Mouse (Mus musculus): Measurements from ENCODE around the gene Abcb9. TPM values are rescaled to one million over a fixed set of nuclear protein-coding genes. Genes with fewer than 3 reads are reported as not detected.
"Not testable (repeated sequence)": the region's sequence is repeated elsewhere in the genome, so short reads cannot be mapped to it uniquely, and the experiment has no call there.

Abcb9 gene
- polyA plus RNA-seq, 1 experiment, result 0.90 TPM

DNA sequence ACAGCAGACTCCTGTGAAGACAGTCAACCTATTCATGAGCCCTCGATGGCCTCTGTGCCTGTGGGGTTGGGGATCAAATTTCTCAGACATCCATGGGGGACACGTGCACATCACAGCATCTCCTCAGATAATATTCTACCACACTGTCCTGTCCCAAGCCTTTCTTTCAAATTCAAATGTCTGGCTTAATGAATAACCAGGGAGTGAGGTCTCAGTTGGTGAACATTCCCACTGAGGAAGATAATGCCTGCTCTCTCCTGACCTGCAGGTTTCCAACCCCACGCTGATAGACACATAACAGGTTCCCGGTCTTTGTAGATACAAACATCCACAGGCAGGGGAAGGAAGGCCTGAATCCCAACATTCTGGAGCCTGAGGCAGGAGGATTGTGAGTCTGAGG is 38.6 kb downstream of the Abcb9 start:
- Histone ChIP-seq H3ac (ENCODE audit: control insufficient read depth, insufficient read length) (no peak overlapping the region), H3K4me3 (no peak overlapping the region), H3K36me3 (ENCODE audit: control insufficient read depth, insufficient read depth) (no peaks in the 10 kb centered on the region), H3K79me2 (ENCODE audit: control insufficient read depth, insufficient read depth) (no peaks in the 10 kb centered on the region), H3K4me2 (ENCODE audit: low read depth) (no peak overlapping the region), H3K27me3 (ENCODE audit: control insufficient read depth, insufficient read depth, insufficient read length) (no peaks in the 10 kb centered on the region)
- TF ChIP-seq E2F4 (IDR thresholded peaks at IDR 0.05; ENCODE audit: insufficient read depth) (no peak), MYOG (IDR thresholded peaks at IDR 0.05; ENCODE audit: control insufficient read depth in 1 of 3, insufficient read depth in 1 of 3, insufficient read length in 2 of 3, low read depth in 2 of 3) (no peak)

DNA sequence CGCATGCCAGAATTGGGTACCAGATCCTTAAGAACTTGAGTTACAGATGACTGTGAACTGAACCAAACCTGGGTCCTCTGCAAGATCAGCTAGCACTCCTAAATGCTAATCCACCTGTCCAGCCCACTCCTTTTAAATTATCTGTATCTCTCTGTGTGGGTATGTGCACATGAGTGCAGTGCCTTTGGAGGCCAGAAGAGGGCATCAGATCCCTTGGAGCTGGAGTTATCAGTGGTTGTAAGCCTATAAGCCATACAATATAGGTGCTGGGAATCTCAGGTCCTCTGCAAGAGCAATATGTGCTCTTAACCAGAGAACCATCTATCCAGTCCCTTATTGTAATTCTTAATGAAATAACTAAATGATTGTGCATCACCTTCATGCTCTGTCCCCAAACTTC is 39.4 kb downstream of the Abcb9 start:
- Histone ChIP-seq H3K27me3 (ENCODE audit: control insufficient read depth, insufficient read depth, insufficient read length) (no peaks in the 10 kb centered on the region), H3K36me3 (ENCODE audit: control insufficient read depth, insufficient read depth) (no peaks in the 10 kb centered on the region), H3K4me3 (no peak overlapping the region), H3K79me2 (ENCODE audit: control insufficient read depth, insufficient read depth) (no peaks in the 10 kb centered on the region), H3ac (ENCODE audit: control insufficient read depth, insufficient read length) (no peak overlapping the region), H3K4me2 (ENCODE audit: low read depth) (no peak overlapping the region)
- TF ChIP-seq MAX (IDR thresholded peaks at IDR 0.05; ENCODE audit: low read depth) (no peak), SRF (IDR thresholded peaks at IDR 0.05; ENCODE audit: control insufficient read depth, insufficient read length, low read depth) (no peak), TCF3 (IDR thresholded peaks at IDR 0.05; ENCODE audit: insufficient read length, low read depth) (no peak), TCF12 (IDR thresholded peaks at IDR 0.05; ENCODE audit: insufficient read depth, poor library complexity, severe bottlenecking) (no peak), POLR2AphosphoS2 (IDR thresholded peaks at IDR 0.05; ENCODE audit: insufficient read length, low read depth) (no peak), E2F4 (IDR thresholded peaks at IDR 0.05; ENCODE audit: insufficient read depth) (no peak), USF1 (IDR thresholded peaks at IDR 0.05; ENCODE audit: low read depth) (no peak), MYOD1 (IDR thresholded peaks at IDR 0.05; ENCODE audit: control insufficient read depth in 1 of 3, insufficient read length in 2 of 3, low read depth in 2 of 3) (no peak), REST (IDR thresholded peaks at IDR 0.05; ENCODE audit: insufficient read depth, insufficient read length) (no peak), CEBPB (IDR thresholded peaks at IDR 0.05; ENCODE audit: insufficient read depth, poor library complexity, severe bottlenecking) (no peak), POLR2A (IDR thresholded peaks at IDR 0.05; ENCODE audit: insufficient read length, low read depth) (no peak), MYOG (IDR thresholded peaks at IDR 0.05; ENCODE audit: control insufficient read depth in 1 of 3, insufficient read depth in 1 of 3, insufficient read length in 2 of 3, low read depth in 2 of 3) (no peak)

DNA sequence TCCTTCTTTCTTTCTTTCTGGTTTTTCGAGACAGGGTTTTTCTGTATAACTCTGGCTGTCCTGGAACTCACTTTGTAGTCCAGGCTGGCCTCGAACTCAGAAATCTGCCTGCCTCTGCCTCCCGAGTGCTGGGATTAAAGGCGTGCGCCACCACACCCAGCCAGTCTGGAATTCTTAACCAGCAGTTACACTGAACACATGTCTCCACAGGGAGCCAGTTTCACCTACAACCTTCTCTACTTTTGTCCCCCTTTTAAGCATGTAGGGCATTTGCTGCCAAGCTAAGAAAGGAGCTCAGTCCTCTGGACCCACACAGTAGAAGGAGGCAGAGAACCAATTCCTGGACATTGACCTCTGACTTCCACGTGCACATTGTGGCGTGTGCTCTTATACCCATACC is 43.0 kb downstream of the Abcb9 start:
- H3ac ChIP-seq (ENCODE audit: control insufficient read depth, insufficient read length); H3K4me2 ChIP-seq (ENCODE audit: low read depth); H3K4me3 ChIP-seq; H3K79me2 ChIP-seq (ENCODE audit: control insufficient read depth, insufficient read depth); H3K27me3 ChIP-seq (ENCODE audit: control insufficient read depth, insufficient read depth, insufficient read length); H3K36me3 ChIP-seq (ENCODE audit: control insufficient read depth, insufficient read depth): not testable (repeated sequence)

DNA sequence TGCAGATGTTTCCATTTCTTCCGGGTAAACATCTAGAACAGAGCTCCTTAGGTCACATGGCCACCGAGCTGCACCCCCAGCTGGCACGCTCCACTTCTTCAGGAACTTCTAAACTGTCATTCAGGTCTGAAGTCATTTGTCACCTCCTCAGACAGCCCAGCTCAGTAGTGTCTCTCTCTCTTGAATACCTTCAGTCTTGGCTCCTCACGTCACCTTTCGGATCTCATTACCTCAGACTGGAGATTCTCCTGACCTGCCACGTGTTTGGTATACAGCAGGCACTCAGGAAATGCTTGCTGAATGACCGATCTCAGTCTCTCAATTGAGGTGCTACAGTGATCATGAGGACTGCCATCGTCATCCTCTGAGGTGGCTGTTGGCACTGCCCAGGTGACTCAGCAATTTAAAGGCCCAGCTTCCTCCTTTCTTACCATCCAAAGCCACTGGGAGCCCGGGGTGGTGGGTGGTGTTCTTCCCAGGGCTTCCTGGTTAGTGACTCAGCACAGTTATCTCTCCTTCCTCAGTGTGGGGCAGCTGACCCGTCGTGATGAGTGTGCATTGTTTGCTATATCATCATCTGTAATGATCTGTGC is 43.6 kb downstream of the Abcb9 start:
- Histone ChIP-seq H3ac (ENCODE audit: control insufficient read depth, insufficient read length) (no peak overlapping the region), H3K79me2 (ENCODE audit: control insufficient read depth, insufficient read depth) (no peaks in the 10 kb centered on the region), H3K36me3 (ENCODE audit: control insufficient read depth, insufficient read depth) (no peaks in the 10 kb centered on the region), H3K4me2 (ENCODE audit: low read depth) (peak overlapping the region; percentile 52), H3K4me3 (no peak overlapping the region), H3K27me3 (ENCODE audit: control insufficient read depth, insufficient read depth, insufficient read length) (no peaks in the 10 kb centered on the region)
- TF ChIP-seq MYOD1 (IDR thresholded peaks at IDR 0.05; ENCODE audit: control insufficient read depth in 1 of 3, insufficient read length in 2 of 3, low read depth in 2 of 3) (peak in 2 of 3 experiments; percentile 6 to 61), USF1 (IDR thresholded peaks at IDR 0.05; ENCODE audit: low read depth) (peak; percentile 35), POLR2A (IDR thresholded peaks at IDR 0.05; ENCODE audit: insufficient read length, low read depth) (no peak)

DNA sequence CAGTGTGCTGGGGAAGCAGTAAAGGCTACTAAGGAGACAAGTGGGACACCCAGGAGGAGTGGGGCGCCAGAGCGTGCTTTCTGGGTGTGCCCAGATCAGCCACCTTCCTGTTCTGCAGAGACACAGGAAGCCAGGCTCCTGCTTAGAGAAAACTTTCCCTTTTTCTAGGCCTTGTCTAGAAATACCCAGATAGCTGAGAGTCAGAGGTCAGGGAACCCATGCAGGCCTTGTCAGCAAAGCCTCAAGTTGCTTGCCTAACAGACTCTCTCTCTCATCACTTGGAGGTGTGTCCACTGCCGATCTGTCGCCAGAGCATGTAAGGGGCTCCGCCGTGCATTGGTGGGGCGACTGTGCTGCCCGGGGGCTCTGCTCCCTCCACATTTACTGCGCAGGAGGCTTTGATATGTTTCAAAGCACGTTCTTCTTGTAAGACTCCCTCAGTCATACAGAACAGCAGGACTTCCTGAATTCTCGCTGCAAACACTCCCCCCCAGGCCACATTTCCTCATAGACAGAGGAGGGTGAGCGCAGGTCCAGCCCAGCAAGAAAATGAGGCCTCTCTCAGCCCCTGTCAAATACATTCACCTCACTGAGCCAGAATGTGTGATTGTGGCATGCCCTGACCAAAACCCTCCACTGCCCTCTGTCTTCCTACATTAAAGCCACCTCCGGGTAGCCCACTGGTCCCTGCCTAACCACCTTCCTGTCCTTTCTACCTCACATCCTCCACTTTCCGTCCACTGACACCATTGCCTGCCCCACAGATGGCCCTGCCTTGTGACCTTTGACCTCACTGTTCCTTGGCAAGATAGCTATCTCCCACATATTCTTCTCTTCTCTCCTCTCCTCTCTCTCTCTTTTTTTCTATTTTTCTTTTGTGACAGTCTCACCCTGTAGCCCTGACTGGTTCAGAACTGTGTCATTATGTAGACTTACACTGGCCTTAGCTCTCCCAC is 45.2 kb downstream of the Abcb9 start:
- H3ac ChIP-seq (ENCODE audit: control insufficient read depth, insufficient read length), result no peak overlapping the region
- TF ChIP-seq USF1 (IDR thresholded peaks at IDR 0.05; ENCODE audit: low read depth), result no peak
- TF ChIP-seq MYOG (IDR thresholded peaks at IDR 0.05; ENCODE audit: control insufficient read depth in 1 of 3, insufficient read depth in 1 of 3, insufficient read length in 2 of 3, low read depth in 2 of 3), result no peak
- TF ChIP-seq MYOD1 (IDR thresholded peaks at IDR 0.05; ENCODE audit: control insufficient read depth in 1 of 3, insufficient read length in 2 of 3, low read depth in 2 of 3), result no peak
- no peak for TF ChIP-seq TCF12 (IDR thresholded peaks at IDR 0.05; ENCODE audit: insufficient read depth, poor library complexity, severe bottlenecking)
- no peak for TF ChIP-seq TCF3 (IDR thresholded peaks at IDR 0.05; ENCODE audit: insufficient read length, low read depth)
- no peak for TF ChIP-seq POLR2A (IDR thresholded peaks at IDR 0.05; ENCODE audit: insufficient read length, low read depth)
- no peak for TF ChIP-seq MAX (IDR thresholded peaks at IDR 0.05; ENCODE audit: low read depth)
- no peak for TF ChIP-seq REST (IDR thresholded peaks at IDR 0.05; ENCODE audit: insufficient read depth, insufficient read length)
- TF ChIP-seq SRF (IDR thresholded peaks at IDR 0.05; ENCODE audit: control insufficient read depth, insufficient read length, low read depth), result no peak
- TF ChIP-seq E2F4 (IDR thresholded peaks at IDR 0.05; ENCODE audit: insufficient read depth), result no peak
- no peak for TF ChIP-seq POLR2AphosphoS2 (IDR thresholded peaks at IDR 0.05; ENCODE audit: insufficient read length, low read depth)
- no peak for TF ChIP-seq CEBPB (IDR thresholded peaks at IDR 0.05; ENCODE audit: insufficient read depth, poor library complexity, severe bottlenecking)
- H3K79me2 ChIP-seq (ENCODE audit: control insufficient read depth, insufficient read depth), result no peaks in the 10 kb centered on the region
- H3K4me2 ChIP-seq (ENCODE audit: low read depth), result no peak overlapping the region
- H3K4me3 ChIP-seq, result no peak overlapping the region
- no peaks in the 10 kb centered on the region for H3K36me3 ChIP-seq (ENCODE audit: control insufficient read depth, insufficient read depth)
- no peaks in the 10 kb centered on the region for H3K27me3 ChIP-seq (ENCODE audit: control insufficient read depth, insufficient read depth, insufficient read length)
